Mouse (Mus musculus) myocyte (in vitro differentiated cells): ENCODE results near the gene Pik3c2a. TPM values are rescaled to one million over a fixed set of nuclear protein-coding genes. Genes with fewer than 3 reads are reported as not detected.

Experiments used
- H3K27me3 ChIP-seq: one replicate; pipeline ENCODE4 v1.6.1; 2011; ENCODE audit not compliant: control insufficient read depth, insufficient read depth, insufficient read length
- H3K36me3 ChIP-seq: one replicate; pipeline ENCODE4 v1.6.1; 2011; ENCODE audit not compliant: control insufficient read depth, insufficient read depth
- H3K4me2 ChIP-seq: one replicate; pipeline ENCODE4 v1.6.1; 2011; ENCODE audit warnings: low read depth, control low read depth
- H3K4me3 ChIP-seq: one replicate; pipeline ENCODE4 v1.5.1; 2011; ENCODE audit warnings: mild to moderate bottlenecking, control low read depth, moderate library complexity
- H3K79me2 ChIP-seq: one replicate; pipeline ENCODE4 v1.6.1; 2011; ENCODE audit not compliant: control insufficient read depth, insufficient read depth
- H3ac ChIP-seq: one replicate; pipeline ENCODE4 v1.6.1; 2011; ENCODE audit not compliant: control insufficient read depth, insufficient read length
- CEBPB ChIP-seq: IDR thresholded peaks from 2 replicates; pipeline ENCODE4 v1.6.1; 2011; ENCODE audit warnings: mild to moderate bottlenecking, moderate library complexity; ENCODE audit not compliant: poor library complexity, insufficient read depth, severe bottlenecking
- MAX ChIP-seq: IDR thresholded peaks from one replicate; pipeline ENCODE4 v1.6.1; 2011; ENCODE audit warnings: low read depth, mild to moderate bottlenecking, control low read depth
- MYOD1 ChIP-seq, 3 experiments: IDR thresholded peaks; one replicate each; pipeline ENCODE4 v1.6.1; 2011; ENCODE audit warnings: control low read depth in 2 of 3, low read depth in 2 of 3, mild to moderate bottlenecking in 2 of 3, moderate library complexity in 1 of 3; ENCODE audit not compliant: insufficient read length in 2 of 3, control insufficient read depth in 1 of 3
- MYOG ChIP-seq, 3 experiments: IDR thresholded peaks; one replicate each; pipeline ENCODE4 v1.6.1; 2011; ENCODE audit warnings: control low read depth in 2 of 3, low read depth in 2 of 3, mild to moderate bottlenecking in 2 of 3; ENCODE audit not compliant: insufficient read length in 2 of 3, control insufficient read depth in 1 of 3, insufficient read depth in 1 of 3
- POLR2A ChIP-seq: IDR thresholded peaks from one replicate; pipeline ENCODE4 v1.6.1; 2011; ENCODE audit warnings: low read depth, mild to moderate bottlenecking, control low read depth, moderate library complexity; ENCODE audit not compliant: insufficient read length
- POLR2AphosphoS2 ChIP-seq: IDR thresholded peaks from one replicate; pipeline ENCODE4 v1.6.1; 2011; ENCODE audit warnings: low read depth, control low read depth; ENCODE audit not compliant: insufficient read length
- REST ChIP-seq: IDR thresholded peaks from one replicate; pipeline ENCODE4 v1.6.1; 2011; ENCODE audit warnings: mild to moderate bottlenecking, control low read depth, moderate library complexity; ENCODE audit not compliant: insufficient read depth, insufficient read length
- SRF ChIP-seq: IDR thresholded peaks from one replicate; pipeline ENCODE4 v1.6.1; 2011; ENCODE audit warnings: low read depth; ENCODE audit not compliant: control insufficient read depth, insufficient read length
- TCF12 ChIP-seq: IDR thresholded peaks from one replicate; pipeline ENCODE4 v1.6.1; 2011; ENCODE audit warnings: mild to moderate bottlenecking, control low read depth; ENCODE audit not compliant: poor library complexity, insufficient read depth, severe bottlenecking
- USF1 ChIP-seq: IDR thresholded peaks from one replicate; pipeline ENCODE4 v1.6.1; 2011; ENCODE audit warnings: low read depth, mild to moderate bottlenecking, control low read depth, moderate library complexity
- polyA plus RNA-seq: library from polyadenylated mRNA; unstranded; fragments of >200 nt; fragmentation: generic; extraction: Trizol; gene quantifications from one replicate; pipeline ENCODE4 v1.2.1, GENCODE M21; 2012; ENCODE audit warnings: missing spikeins

The Pik3c2a gene
- polyA plus RNA-seq, 1 experiment = 2.0 TPM

DNA sequence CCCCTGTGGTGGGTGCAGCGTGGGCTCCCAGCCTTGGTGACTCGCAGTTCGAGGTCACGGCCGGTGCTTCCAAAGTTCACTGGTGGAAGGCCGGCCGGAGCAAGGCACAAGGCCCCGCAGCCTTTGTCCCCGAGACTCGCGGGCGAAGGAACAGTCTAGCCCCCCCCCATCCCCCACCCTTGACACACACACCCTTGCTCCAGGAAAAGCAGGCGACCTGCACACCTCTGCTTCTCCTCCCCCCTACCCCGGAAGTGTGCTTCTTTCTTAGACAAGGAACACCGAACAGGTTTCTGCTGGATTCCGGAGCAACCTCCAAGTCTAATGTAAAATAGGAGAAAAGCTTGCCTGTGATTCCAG, 134.6 kb downstream of the Pik3c2a start:
- no peak overlapping the region for H3ac ChIP-seq
- H3K79me2 ChIP-seq = no peaks in the 10 kb centered on the region
- no peak for TF ChIP-seq MYOD1 (IDR thresholded peaks at IDR 0.05; ENCODE audit: control insufficient read depth in 1 of 3, insufficient read length in 2 of 3, low read depth in 2 of 3)
- no peak overlapping the region for H3K4me2 ChIP-seq
- peaks cover 21% of the 10 kb centered on the region for H3K27me3 ChIP-seq
- H3K36me3 ChIP-seq = no peaks in the 10 kb centered on the region
- H3K4me3 ChIP-seq = no peak overlapping the region

DNA sequence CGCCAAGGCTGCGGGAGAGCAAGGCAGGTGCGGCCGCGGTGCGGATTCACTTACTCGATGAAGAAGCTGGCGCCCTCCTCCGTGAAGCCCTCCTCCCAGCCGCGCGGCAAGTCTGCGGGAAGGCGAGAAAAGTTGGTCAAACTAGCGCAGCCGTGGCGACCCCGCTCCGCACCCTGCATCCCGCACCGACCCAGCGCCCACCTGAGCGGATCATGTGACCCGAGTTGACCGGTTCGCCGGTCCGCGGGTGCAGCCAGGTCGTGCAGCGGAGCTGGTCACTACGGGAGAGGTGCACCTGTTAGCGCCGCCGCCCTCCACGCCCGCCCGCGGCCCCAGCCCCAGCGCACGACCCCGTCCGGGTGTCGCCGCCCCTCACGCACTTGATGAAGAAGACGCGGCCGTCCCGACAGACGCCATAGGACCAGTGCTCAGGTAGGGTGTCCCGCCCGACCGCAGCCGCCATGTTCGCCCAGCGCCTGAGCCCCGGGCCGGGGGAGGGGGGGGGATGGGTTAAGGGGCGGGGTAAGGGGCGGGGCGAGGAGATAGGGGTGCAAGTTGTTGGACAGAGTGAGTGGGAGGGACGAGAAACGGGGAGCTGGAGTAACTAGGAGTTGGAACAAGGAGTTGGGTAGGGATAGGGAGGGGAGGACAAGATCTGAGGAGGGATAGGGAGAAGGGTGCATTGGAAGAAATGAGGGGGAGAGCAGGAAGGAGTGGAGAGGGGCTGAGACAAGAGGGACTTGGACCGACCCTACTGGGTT, 135.2 kb downstream of the Pik3c2a start, which contains the start of gene Plekha7:
Gene Plekha7 (minus strand): TSS at position 506 of the 761 bp plus-strand sequence.
- Histone ChIP-seq H3K4me3 (no peak within 1 kb of the TSS), H3K27me3 (peaks cover 21% of the 10 kb centered on the region)

GRCm38 (mm10) chr7:116307099-116307870, 136.0 kb downstream of the Pik3c2a start:
- Histone ChIP-seq H3K36me3 (no peaks in the 10 kb centered on the region), H3K4me2 (peak overlapping the region; percentile 75), H3K27me3 (peaks cover 21% of the 10 kb centered on the region), H3K79me2 (no peaks in the 10 kb centered on the region), H3K4me3 (no peak overlapping the region), H3ac (no peak overlapping the region)
- TF ChIP-seq MYOD1 (IDR thresholded peaks at IDR 0.05; ENCODE audit: control insufficient read depth in 1 of 3, insufficient read length in 2 of 3, low read depth in 2 of 3) (no peak), CEBPB (no peak), MYOG (IDR thresholded peaks at IDR 0.05; ENCODE audit: control insufficient read depth in 1 of 3, insufficient read depth in 1 of 3, insufficient read length in 2 of 3, low read depth in 2 of 3) (no peak), SRF (no peak), USF1 (no peak), REST (no peak)

More for the DNA sequence above, 135.2 kb downstream of the Pik3c2a start, which contains the start of gene Plekha7:
- TF ChIP-seq POLR2AphosphoS2 = no peak
- TF ChIP-seq MYOD1 (IDR thresholded peaks at IDR 0.05; ENCODE audit: control insufficient read depth in 1 of 3, insufficient read length in 2 of 3, low read depth in 2 of 3) = peak in 1 of 3 experiments; percentile 15
- peak in 1 of 3 experiments; percentile 5 for TF ChIP-seq MYOG (IDR thresholded peaks at IDR 0.05; ENCODE audit: control insufficient read depth in 1 of 3, insufficient read depth in 1 of 3, insufficient read length in 2 of 3, low read depth in 2 of 3)
- TF ChIP-seq REST = no peak
- TF ChIP-seq POLR2A = no peak
- no peak for TF ChIP-seq TCF12
- no peaks in the 10 kb centered on the region for H3K36me3 ChIP-seq
- no peak within 1 kb of the TSS for H3ac ChIP-seq
- peak within 1 kb of the TSS; percentile 75 for H3K4me2 ChIP-seq
- H3K79me2 ChIP-seq = no peaks in the 10 kb centered on the region

- no peaks in the 10 kb centered on the region for H3K79me2 ChIP-seq
- H3K4me3 ChIP-seq = no peak overlapping the region
- no peaks in the 10 kb centered on the region for H3K36me3 ChIP-seq
- H3K4me2 ChIP-seq = peak overlapping the region; percentile 75
- TF ChIP-seq USF1 = no peak
- no peak for TF ChIP-seq TCF12
- no peak for TF ChIP-seq REST
- TF ChIP-seq MAX = no peak
- TF ChIP-seq SRF = no peak
- TF ChIP-seq CEBPB = no peak
- peaks cover 21% of the 10 kb centered on the region for H3K27me3 ChIP-seq
- no peak overlapping the region for H3ac ChIP-seq
Observed at GRCm38 (mm10) chr7:116306601-116307000, 136.6 kb downstream of the Pik3c2a start.

GRCm38 (mm10) chr7:116301661-116302311, 141.5 kb downstream of the Pik3c2a start:
- Histone ChIP-seq H3ac (no peak overlapping the region), H3K4me2 (no peak overlapping the region), H3K79me2 (no peaks in the 10 kb centered on the region), H3K27me3 (peaks cover 5% of the 10 kb centered on the region), H3K36me3 (no peaks in the 10 kb centered on the region), H3K4me3 (no peak overlapping the region)
- TF ChIP-seq CEBPB = no peak
